Mouse (Mus musculus) liver, embryonic 18 days (tissue): ENCODE measurements around the gene Hoxb1. TPM values are rescaled to one million over a fixed set of nuclear protein-coding genes. Genes with fewer than 3 reads are reported as not detected.

Experiments
- polyA plus RNA-seq: library from polyadenylated mRNA; depleted of rRNA; stranded (reverse); fragments of >200 nt; gene quantifications from 2 replicates; pipeline ENCODE4 v1.2.3, GENCODE M21; 2012; rRNA removed

Hoxb1 gene
- polyA plus RNA-seq = not detected in 2 replicates

GRCm38 (mm10) chr11:96365441-96366091 is at the start of gene Hoxb1:
Gene Hoxb1, plus strand, starts transcription at chr11:96365752.

DNA sequence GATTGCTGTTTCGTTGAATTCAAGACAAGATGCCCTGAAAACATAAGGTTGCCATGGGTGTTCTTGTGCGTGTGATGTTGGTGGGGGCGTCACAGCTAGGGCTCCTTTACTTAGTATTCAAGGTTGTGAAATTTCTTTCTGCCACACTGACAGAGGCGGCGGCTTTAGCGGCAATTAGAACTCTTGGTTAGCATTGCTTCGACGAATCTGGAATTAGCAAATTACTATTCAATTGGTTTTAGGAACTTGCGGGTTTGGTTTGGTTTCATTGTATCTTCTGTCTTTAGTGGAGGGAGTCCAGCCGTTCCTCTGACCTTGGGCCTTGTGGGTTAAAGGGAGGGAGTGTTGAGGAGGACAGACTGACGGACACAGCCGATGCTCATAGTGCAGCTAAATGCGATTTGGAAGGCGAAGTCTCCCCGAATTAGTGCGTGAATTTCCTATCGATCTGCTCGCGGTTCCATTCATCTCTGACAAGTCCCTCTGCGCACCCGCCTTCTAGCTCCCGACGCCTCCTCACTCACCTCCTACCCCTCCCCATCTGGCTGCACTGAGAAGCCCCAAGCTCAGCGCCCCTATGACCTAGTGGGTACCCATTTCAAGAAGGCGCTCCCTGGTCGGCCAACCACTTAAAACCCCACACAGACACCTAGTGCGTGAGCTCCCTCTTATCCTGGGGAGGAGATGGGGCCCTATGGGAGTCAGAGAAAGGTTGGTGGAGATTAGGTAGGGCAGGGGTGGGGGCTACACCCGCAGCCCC is 47.8 kb upstream of the Hoxb1 start, which contains the start of gene Hoxb4:
Gene Hoxb4, plus strand, starts transcription at position 660 of the 760 bp plus-strand sequence.

GRCm38 (mm10) chr11:96323154-96323553 is 42.4 kb upstream of the Hoxb1 start, which contains the start of gene Hoxb3:
Gene Hoxb3, plus strand, starts transcription at chr11:96323326.

GRCm38 (mm10) chr11:96350341-96350624 is 15.3 kb upstream of the Hoxb1 start, which contains the start of gene Hoxb2:
Gene Hoxb2, plus strand, starts transcription at chr11:96350525.

Other genes with a start within 250 kb of the Hoxb1 start
- 0.02 TPM in 1 of 2 replicates, not detected in the other for gene Ttll6, start 232.0 kb upstream of the Hoxb1 start, polyA plus RNA-seq
- gene Hoxb13, start 171.4 kb upstream of the Hoxb1 start, polyA plus RNA-seq = not detected in 2 replicates
- not detected in 2 replicates for gene Hoxb9, start 94.3 kb upstream of the Hoxb1 start, polyA plus RNA-seq
- gene Hoxb8, start 83.8 kb upstream of the Hoxb1 start, polyA plus RNA-seq = 0.04 and 0.05 TPM in 2 replicates
- 0.07 and 0.16 TPM in 2 replicates for gene Hoxb7, start 79.1 kb upstream of the Hoxb1 start, polyA plus RNA-seq
- gene Hoxb6, start 73.3 kb upstream of the Hoxb1 start, polyA plus RNA-seq = 0.01 and 0.08 TPM in 2 replicates
- gene Hoxb5, start 62.4 kb upstream of the Hoxb1 start, polyA plus RNA-seq = 0.23 and 0.30 TPM in 2 replicates
- 0.75 and 0.82 TPM in 2 replicates for gene Hoxb4, start 47.5 kb upstream of the Hoxb1 start, polyA plus RNA-seq
- gene Hoxb3, start 42.4 kb upstream of the Hoxb1 start, polyA plus RNA-seq = 0.56 and 0.65 TPM in 2 replicates
- gene Hoxb2, start 15.2 kb upstream of the Hoxb1 start, polyA plus RNA-seq = 1.5 and 1.6 TPM in 2 replicates
- 0.08 and 0.35 TPM in 2 replicates for gene Skap1, start 98.8 kb downstream of the Hoxb1 start, polyA plus RNA-seq